Mouse (Mus musculus) spleen, adult 2 months (tissue): ENCODE measurements around the gene Tpx2. TPM values are rescaled to one million over a fixed set of nuclear protein-coding genes. Genes with fewer than 3 reads are reported as not detected.

Experiments
- DNase-seq, 2 experiments: peaks; one replicate each; pipeline versions ENCODE4 v3.0.0 to v3.0.0-alpha.2; 2012 to 2021; ENCODE audit warnings: low spot score in 2 of 2, low read depth in 1 of 2
- H3K27ac ChIP-seq: fragments of 200-500 bp; 2 replicates; pipeline ENCODE4 v1.5.1; 2012; ENCODE audit warnings: low read length, inconsistent platforms; ENCODE audit not compliant: insufficient read depth
- H3K27me3 ChIP-seq: fragments of 200-500 bp; 2 replicates; pipeline ENCODE4 v1.6.1; 2012; ENCODE audit warnings: mild to moderate bottlenecking, moderate library complexity, low read length, inconsistent platforms; ENCODE audit not compliant: control insufficient read depth, insufficient read depth
- H3K36me3 ChIP-seq: fragments of 200-500 bp; 2 replicates; pipeline ENCODE4 v1.6.1; 2012; ENCODE audit warnings: mild to moderate bottlenecking, low read length, inconsistent platforms; ENCODE audit not compliant: control insufficient read depth, insufficient read depth
- H3K4me1 ChIP-seq: fragments of 200-500 bp; 2 replicates; pipeline ENCODE4 v1.6.1; 2011; ENCODE audit warnings: inconsistent platforms; ENCODE audit not compliant: control insufficient read depth, insufficient read depth, insufficient read length
- H3K4me3 ChIP-seq: fragments of 200-500 bp; 2 replicates; pipeline ENCODE4 v1.5.1; 2011; ENCODE audit warnings: mild to moderate bottlenecking, inconsistent platforms; ENCODE audit not compliant: insufficient read depth, insufficient read length; ENCODE audit errors: extremely low read depth
- CTCF ChIP-seq: fragments of 200-500 bp; IDR thresholded peaks from 2 replicates; pipeline ENCODE4 v1.5.1; 2011; ENCODE audit warnings: mild to moderate bottlenecking, inconsistent platforms; ENCODE audit not compliant: insufficient read depth, insufficient read length, insufficient replicate concordance; ENCODE audit errors: extremely low read depth
- POLR2A ChIP-seq: fragments of 200-500 bp; IDR thresholded peaks from 2 replicates; pipeline ENCODE4 v1.6.1; 2011; ENCODE audit warnings: low read depth, low read length, inconsistent platforms
- WGBS: fragments of 180-500 bp; shearing (Covaris S2); methylation state at CpG from one replicate; pipeline ENCODE4 v1.1.7; 2018; 5-methylcytosine and 5-hydroxymethylcytosine counted together
- polyA plus RNA-seq: library from polyadenylated mRNA; depleted of rRNA; stranded (reverse); fragments of >200 nt; gene quantifications from 2 replicates; pipeline ENCODE4 v1.2.3, GENCODE M21; 2012

Gene Tpx2
- polyA plus RNA-seq, 1 experiment, result 2.0 TPM

GRCm38 (mm10) chr2:152895834-152896233, 48.1 kb downstream of the Tpx2 start:
- WGBS, result 94% methylated on average over 9 of the region's 9 CpGs

GRCm38 (mm10) chr2:152896926-152897325, 49.2 kb downstream of the Tpx2 start:
- Histone ChIP-seq H3K27ac (no peak overlapping the region), H3K36me3 (peaks cover 6% of the 10 kb centered on the region; the same call in 1 of the 2 replicates), H3K4me3 (no peak overlapping the region), H3K4me1 (no peaks in the 10 kb centered on the region), H3K27me3 (no peaks in the 10 kb centered on the region)
- DNase-seq, result no peak
- WGBS, result 90% methylated on average over 3 of the region's 3 CpGs
- TF ChIP-seq CTCF, result no peak
- no peak for TF ChIP-seq POLR2A

More at GRCm38 (mm10) chr2:152895834-152896233, 48.1 kb downstream of the Tpx2 start:
- Histone ChIP-seq H3K4me1 (no peaks in the 10 kb centered on the region), H3K27ac (no peak overlapping the region), H3K4me3 (no peak overlapping the region), H3K27me3 (no peaks in the 10 kb centered on the region), H3K36me3 (peaks cover 10% of the 10 kb centered on the region; the same call in 1 of the 2 replicates)
- DNase-seq, result no peak
- no peak for TF ChIP-seq POLR2A
- no peak for TF ChIP-seq CTCF

DNA sequence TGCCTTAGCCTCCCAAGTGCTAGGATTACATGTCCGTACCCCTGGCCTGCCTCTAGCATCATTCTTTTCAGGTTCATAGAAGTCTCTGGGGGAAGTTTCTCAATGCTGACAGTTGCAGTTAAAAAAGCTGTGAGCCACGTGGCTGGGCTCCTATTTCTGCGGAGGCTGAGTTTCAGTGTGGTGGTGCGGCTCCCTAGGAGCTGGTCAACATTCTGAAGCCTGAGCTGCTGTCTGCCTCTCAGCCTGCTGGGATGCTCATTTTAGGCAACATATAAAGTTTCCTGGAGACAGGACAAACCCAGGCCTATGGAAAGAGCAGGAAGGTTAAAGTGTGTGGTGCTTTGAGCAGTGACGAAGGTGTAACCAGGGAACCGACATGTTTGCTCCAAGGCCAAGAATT, 51.2 kb downstream of the Tpx2 start:
- Histone ChIP-seq H3K4me3 (no peak overlapping the region), H3K27me3 (no peaks in the 10 kb centered on the region), H3K4me1 (no peaks in the 10 kb centered on the region; the same call in 1 of the 2 replicates), H3K36me3 (no peaks in the 10 kb centered on the region), H3K27ac (no peak overlapping the region)
- WGBS, result 87% methylated on average over 6 of the region's 6 CpGs
- DNase-seq, result no peak
- TF ChIP-seq POLR2A (no peak), CTCF (no peak)

DNA sequence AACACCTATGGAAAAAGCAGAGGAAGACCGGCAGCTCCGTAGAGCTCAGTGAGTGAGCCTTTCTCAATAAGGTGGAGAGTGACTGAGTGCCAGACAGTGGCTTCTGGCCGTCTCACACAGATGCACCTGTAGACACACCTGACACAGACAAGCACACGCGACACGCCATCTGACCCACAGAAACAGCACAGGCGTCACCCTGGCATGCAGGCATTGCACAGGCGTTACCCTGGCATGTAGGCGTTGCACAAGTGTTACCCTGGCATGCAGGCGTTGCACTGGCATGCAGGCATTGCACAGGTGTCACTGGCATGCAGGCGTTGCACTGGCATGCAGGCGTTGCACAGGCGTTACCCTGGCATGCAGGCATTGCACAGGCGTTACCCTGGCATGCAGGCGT, 53.5 kb downstream of the Tpx2 start:
- TF ChIP-seq POLR2A (no peak), CTCF (no peak)
- Histone ChIP-seq H3K27ac (no peak overlapping the region), H3K36me3 (no peaks in the 10 kb centered on the region), H3K27me3 (no peaks in the 10 kb centered on the region), H3K4me3 (no peak overlapping the region), H3K4me1 (peaks cover 2% of the 10 kb centered on the region; the same call in 1 of the 2 replicates)
- no peak for DNase-seq
- WGBS, result 94% methylated on average over 15 of the region's 15 CpGs

- no peaks in the 10 kb centered on the region for H3K27me3 ChIP-seq
- H3K36me3 ChIP-seq, result no peaks in the 10 kb centered on the region
- H3K27ac ChIP-seq, result no peak overlapping the region
- 78% methylated on average over 3 of the region's 3 CpGs for WGBS
- DNase-seq, result no peak
- TF ChIP-seq CTCF (no peak), POLR2A (no peak)
- H3K4me1 ChIP-seq, result peaks cover 11% of the 10 kb centered on the region; the same call in 1 of the 2 replicates
- H3K4me3 ChIP-seq, result no peak overlapping the region
Observed at GRCm38 (mm10) chr2:152902658-152903057, 54.9 kb downstream of the Tpx2 start.

DNA sequence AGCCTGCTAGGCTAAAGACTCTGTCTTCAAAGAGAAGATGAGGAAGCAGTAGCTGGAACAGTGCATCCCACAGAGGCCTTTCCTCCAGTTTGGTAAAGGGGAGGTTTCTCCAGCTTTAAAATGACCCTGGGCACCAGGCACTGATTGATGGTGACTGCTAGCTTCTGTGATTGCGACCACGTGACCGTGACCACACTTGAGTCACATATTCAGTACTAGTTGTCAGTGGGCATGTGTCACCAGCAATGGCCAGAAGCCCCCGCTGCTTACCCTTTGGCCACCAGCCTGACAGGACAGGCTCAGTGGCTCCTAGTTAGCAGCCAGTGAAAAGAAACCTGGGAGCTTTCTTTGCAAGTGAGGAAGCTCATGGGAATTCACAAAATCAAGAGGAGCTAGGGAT, 55.8 kb downstream of the Tpx2 start:
- Histone ChIP-seq H3K27ac (peak overlapping the region; percentile 5; the same call in 1 of the 2 replicates), H3K4me1 (peaks cover 11% of the 10 kb centered on the region; the same call in 1 of the 2 replicates), H3K27me3 (no peaks in the 10 kb centered on the region), H3K36me3 (no peaks in the 10 kb centered on the region), H3K4me3 (no peak overlapping the region)
- 62% methylated on average over 4 of the region's 4 CpGs for WGBS
- DNase-seq, result no peak
- TF ChIP-seq CTCF, result no peak
- TF ChIP-seq POLR2A, result no peak

- WGBS, result 17% methylated on average over 5 of the region's 5 CpGs
- Histone ChIP-seq H3K4me1 (peaks cover 11% of the 10 kb centered on the region; the same call in 1 of the 2 replicates), H3K27ac (peak overlapping the region; percentile 5; the same call in 1 of the 2 replicates), H3K36me3 (no peaks in the 10 kb centered on the region), H3K4me3 (no peak overlapping the region), H3K27me3 (no peaks in the 10 kb centered on the region)
- no peak for TF ChIP-seq CTCF
- no peak for TF ChIP-seq POLR2A
- no peak for DNase-seq
Observed at GRCm38 (mm10) chr2:152904127-152904643, 56.4 kb downstream of the Tpx2 start.
